Mouse (Mus musculus) limb, embryonic 15.5 days (tissue): ENCODE measurements around the gene Zfp53. TPM values are rescaled to one million over a fixed set of nuclear protein-coding genes. Genes with fewer than 3 reads are reported as not detected.

Experiments
- ATAC-seq: fragments of 200-750 bp; cut with Nextera tagmentation; 2 replicates; pipeline ENCODE4 v1.8.0; 2017; ENCODE audit warnings: low read depth, moderate TSS enrichment; ENCODE audit not compliant: insufficient number of reproducible peaks, low FRiP score, low TSS enrichment
- H3K27ac ChIP-seq: fragments of 300-500 bp; sonication (generic); 2 replicates; pipeline ENCODE4 v1.5.1; 2015; ENCODE audit warnings: moderate library complexity, mild to moderate bottlenecking, inconsistent platforms
- H3K27me3 ChIP-seq: fragments of 300-500 bp; sonication (generic); 2 replicates; pipeline ENCODE4 v1.6.1; 2015; ENCODE audit warnings: inconsistent platforms
- H3K36me3 ChIP-seq: fragments of 300-500 bp; sonication (generic); 2 replicates; pipeline ENCODE4 v1.6.1; 2015; ENCODE audit warnings: inconsistent platforms
- H3K4me1 ChIP-seq: fragments of 300-500 bp; sonication (generic); 2 replicates; pipeline ENCODE4 v1.6.1; 2015; ENCODE audit warnings: inconsistent platforms
- H3K4me2 ChIP-seq: fragments of 300-500 bp; sonication (generic); 2 replicates; pipeline ENCODE4 v1.6.1; 2015; ENCODE audit warnings: mild to moderate bottlenecking, inconsistent platforms
- H3K4me3 ChIP-seq: fragments of 300-500 bp; sonication (generic); 2 replicates; pipeline ENCODE4 v1.5.1; 2015; ENCODE audit warnings: mild to moderate bottlenecking, inconsistent platforms
- H3K9ac ChIP-seq: fragments of 300-500 bp; sonication (generic); 2 replicates; pipeline ENCODE4 v1.6.1; 2015; ENCODE audit warnings: inconsistent platforms
- H3K9me3 ChIP-seq: fragments of 300-500 bp; sonication (generic); 2 replicates; pipeline ENCODE4 v1.6.1; 2016; ENCODE audit warnings: inconsistent platforms
- WGBS: fragments of 180-500 bp; shearing (Covaris S2); methylation state at CpG from one replicate; pipeline ENCODE4 v1.1.7; 2015; 5-methylcytosine and 5-hydroxymethylcytosine counted together
- polyA plus RNA-seq: library from polyadenylated mRNA; unstranded; fragments of >200 nt; fragmentation: Nextera tagmentation; extraction: Ambion mirVana; gene quantifications from 2 replicates; pipeline ENCODE4 v1.2.1, GENCODE M21; 2015

Zfp53 gene
- polyA plus RNA-seq, 1 experiment from 2014 or later, result 10.6 TPM

DNA sequence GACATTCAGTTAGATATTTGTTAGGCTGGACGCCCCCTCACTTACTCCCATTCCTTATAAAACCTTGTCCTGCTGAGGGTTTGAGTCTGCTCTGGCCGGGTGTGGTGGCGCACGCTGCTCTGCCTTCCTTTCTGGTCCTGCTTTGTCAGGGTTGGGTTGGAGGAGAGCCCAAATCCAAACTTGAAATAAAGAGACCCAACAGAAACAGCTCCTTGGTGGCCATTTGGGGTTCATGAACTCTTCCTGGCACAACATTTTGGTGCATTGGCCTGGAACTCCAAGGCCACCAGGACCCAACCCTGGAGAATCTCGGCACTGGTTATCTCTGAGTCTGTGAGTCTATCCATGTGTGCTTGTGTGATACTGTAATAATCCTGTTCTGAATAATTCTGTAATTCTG lies 42.8 kb downstream of the Zfp53 start:
- 59% methylated on average over 5 of the region's 5 CpGs for WGBS
- no peak for ATAC-seq
- Histone ChIP-seq H3K9ac (peak overlapping the region; percentile 96; the same call in 1 of the 2 replicates), H3K27ac (peak overlapping the region; percentile 97), H3K9me3 (no peaks in the 10 kb centered on the region), H3K4me3 (peak overlapping the region; percentile 79), H3K27me3 (no peaks in the 10 kb centered on the region), H3K4me2 (peak overlapping the region; percentile 58), H3K4me1 (peaks cover 22% of the 10 kb centered on the region), H3K36me3 (no peaks in the 10 kb centered on the region)

DNA sequence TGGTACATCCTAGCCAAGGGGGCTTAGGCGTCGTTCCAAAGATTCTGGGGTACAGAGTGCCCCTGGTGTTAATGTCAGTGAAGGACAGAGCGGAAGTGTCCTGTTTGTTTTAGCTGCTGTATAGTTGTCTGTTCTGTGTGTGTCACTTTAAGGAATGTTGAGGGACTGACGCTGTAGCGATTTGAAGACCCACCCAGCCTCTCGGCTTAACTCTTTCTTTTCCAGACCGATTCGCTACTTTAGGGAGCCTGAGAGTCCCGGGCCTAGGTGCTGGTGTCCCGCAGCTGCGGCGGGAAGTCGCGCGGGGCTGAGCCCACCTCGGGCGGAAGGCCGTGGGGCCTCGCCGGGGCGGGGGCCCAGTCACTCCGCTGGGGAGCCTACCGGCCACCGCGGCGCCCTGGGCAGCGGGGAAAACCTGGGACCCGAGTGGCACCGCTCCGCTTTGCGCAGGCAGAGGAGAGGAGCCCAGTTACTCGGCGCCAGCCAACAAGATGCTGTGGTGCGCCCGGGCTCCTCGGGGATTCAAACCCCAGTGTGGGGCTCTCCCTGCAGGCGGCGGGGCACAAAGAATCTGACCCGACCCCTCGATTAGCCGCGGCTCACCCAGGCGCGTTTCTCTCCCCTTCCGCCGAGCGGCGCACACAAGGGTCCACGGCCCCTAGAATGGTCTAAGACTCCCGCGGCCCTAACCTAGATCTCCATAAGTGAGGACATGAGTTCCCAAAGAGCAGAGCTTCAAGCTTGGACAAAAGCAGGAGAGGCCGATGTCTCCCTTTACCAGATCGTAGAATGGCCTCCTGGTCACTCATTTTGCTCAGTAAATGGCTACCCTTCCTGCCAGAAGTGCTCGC lies 43.5 kb downstream of the Zfp53 start:
- H3K4me1 ChIP-seq, result peaks cover 22% of the 10 kb centered on the region
- ATAC-seq, result peak; percentile 75
- peak overlapping the region; percentile 97 for H3K27ac ChIP-seq
- no peaks in the 10 kb centered on the region for H3K9me3 ChIP-seq
- no peaks in the 10 kb centered on the region for H3K36me3 ChIP-seq
- H3K4me3 ChIP-seq, result peak overlapping the region; percentile 79
- peak overlapping the region; percentile 58 for H3K4me2 ChIP-seq
- H3K27me3 ChIP-seq, result no peaks in the 10 kb centered on the region
- H3K9ac ChIP-seq, result peak overlapping the region; percentile 96
- under 1% methylated on average over 51 of the region's 54 CpGs for WGBS

DNA sequence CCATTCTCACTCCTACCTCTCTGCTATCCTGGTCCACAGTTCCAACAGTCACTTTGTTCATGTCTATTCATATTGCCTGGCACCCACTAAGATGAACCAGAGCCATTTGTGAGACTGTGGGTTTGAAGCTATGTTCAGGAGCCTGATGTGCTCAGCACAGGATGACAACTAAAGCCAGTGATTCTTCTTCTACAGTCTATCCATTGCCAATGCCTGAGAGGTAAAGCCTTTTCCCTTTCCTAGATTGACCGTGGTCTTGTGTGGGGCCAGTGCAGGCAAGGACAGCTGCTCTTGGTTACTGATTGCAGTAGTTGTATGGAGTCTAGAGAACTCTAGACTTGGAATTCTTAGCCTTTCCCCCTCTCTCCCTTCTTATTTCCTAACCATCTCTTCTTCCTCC lies 45.2 kb downstream of the Zfp53 start:
- H3K9me3 ChIP-seq, result no peaks in the 10 kb centered on the region
- H3K4me3 ChIP-seq, result no peak overlapping the region
- no peak for ATAC-seq
- H3K4me1 ChIP-seq, result peaks cover 22% of the 10 kb centered on the region
- no peak overlapping the region; the same call in 1 of the 2 replicates for H3K27ac ChIP-seq
- 79% methylated on average over 1 of the region's 1 CpGs for WGBS
- H3K36me3 ChIP-seq, result no peaks in the 10 kb centered on the region
- H3K27me3 ChIP-seq, result no peaks in the 10 kb centered on the region
- no peak overlapping the region for H3K4me2 ChIP-seq
- H3K9ac ChIP-seq, result no peak overlapping the region

DNA sequence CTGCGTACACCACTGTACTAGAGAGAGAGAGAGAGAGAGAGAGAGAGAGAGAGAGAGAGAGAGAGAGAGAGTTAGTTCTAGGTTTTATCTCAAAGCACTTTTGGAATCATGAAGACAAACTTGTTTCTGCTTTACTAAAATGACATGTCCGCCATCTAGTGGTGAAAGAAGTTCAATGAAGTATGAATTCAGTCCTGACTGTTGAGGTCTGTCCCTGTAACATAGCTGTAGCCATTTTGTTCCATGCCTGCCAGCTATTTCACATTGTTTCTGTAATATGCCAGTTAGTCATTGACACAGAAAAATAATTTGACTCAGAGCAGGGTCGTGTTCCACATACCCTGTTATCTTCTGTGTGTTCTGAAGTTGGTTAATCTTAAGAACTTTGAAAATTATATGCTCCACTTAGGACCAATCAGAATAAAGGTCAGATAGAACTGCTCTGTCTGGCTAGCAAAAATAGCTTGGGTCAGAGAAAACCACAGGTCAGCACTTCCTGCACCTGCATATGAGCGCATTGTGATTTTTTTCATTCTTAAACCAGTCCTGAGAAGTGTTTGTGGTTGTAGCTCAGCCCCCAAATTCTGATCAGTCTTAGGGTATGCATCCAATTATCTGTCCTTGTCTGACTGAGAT lies 45.8 kb downstream of the Zfp53 start:
- 18% methylated on average over 4 of the region's 4 CpGs for WGBS
- no peak for ATAC-seq
- peak overlapping the region; percentile 75; the same call in 1 of the 2 replicates for H3K27ac ChIP-seq
- H3K9me3 ChIP-seq, result no peaks in the 10 kb centered on the region
- peak overlapping the region; percentile 77 for H3K4me2 ChIP-seq
- H3K27me3 ChIP-seq, result no peaks in the 10 kb centered on the region
- no peak overlapping the region for H3K9ac ChIP-seq
- no peak overlapping the region for H3K4me3 ChIP-seq
- H3K36me3 ChIP-seq, result no peaks in the 10 kb centered on the region
- H3K4me1 ChIP-seq, result peaks cover 22% of the 10 kb centered on the region

- peak; percentile 69 for ATAC-seq
- no peaks in the 10 kb centered on the region for H3K9me3 ChIP-seq
- WGBS, result 3% methylated on average over 21 of the region's 21 CpGs
Measured at GRCm38 (mm10) chr17:21535096-21536001, 46.6 kb downstream of the Zfp53 start, which contains the start of gene Zfp52. Gene Zfp52 (plus strand): TSS chr17:21535539.

DNA sequence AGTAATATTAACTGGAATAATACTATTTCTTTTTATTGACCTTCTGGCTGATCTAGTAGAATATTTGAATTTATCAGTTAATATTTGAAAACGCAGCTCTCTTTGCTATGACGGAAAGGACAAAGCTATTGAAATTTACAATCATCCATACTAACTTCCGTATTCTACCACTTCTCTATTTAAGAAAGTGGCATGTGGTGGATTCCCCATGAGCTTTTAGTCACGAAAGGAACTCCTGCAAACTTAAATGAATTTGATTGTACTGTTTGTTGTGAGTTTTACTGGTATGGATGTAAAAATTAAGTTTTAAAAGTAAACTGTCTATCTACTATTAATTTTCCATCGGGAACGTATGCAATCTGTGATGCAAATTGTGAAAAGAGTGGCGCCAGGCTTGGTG lies 47.3 kb downstream of the Zfp53 start:
- peak overlapping the region; percentile 77 for H3K4me2 ChIP-seq
- H3K9ac ChIP-seq, result peak overlapping the region; percentile 31; the same call in 1 of the 2 replicates
- no peaks in the 10 kb centered on the region for H3K9me3 ChIP-seq
- H3K27me3 ChIP-seq, result no peaks in the 10 kb centered on the region
- WGBS, result 30% methylated on average over 7 of the region's 7 CpGs
- peaks cover 22% of the 10 kb centered on the region for H3K4me1 ChIP-seq
- peak overlapping the region; percentile 59 for H3K4me3 ChIP-seq
- no peak for ATAC-seq
- H3K36me3 ChIP-seq, result no peaks in the 10 kb centered on the region
- H3K27ac ChIP-seq, result peak overlapping the region; percentile 75; the same call in 1 of the 2 replicates

More at GRCm38 (mm10) chr17:21535096-21536001, 46.6 kb downstream of the Zfp53 start, which contains the start of gene Zfp52:
- Histone ChIP-seq H3K27me3 (no peaks in the 10 kb centered on the region), H3K4me1 (peaks cover 22% of the 10 kb centered on the region), H3K27ac (peak within 1 kb of the TSS; percentile 75), H3K36me3 (no peaks in the 10 kb centered on the region), H3K4me2 (peak within 1 kb of the TSS; percentile 77), H3K4me3 (peak within 1 kb of the TSS; percentile 59), H3K9ac (peak within 1 kb of the TSS; percentile 31)

DNA sequence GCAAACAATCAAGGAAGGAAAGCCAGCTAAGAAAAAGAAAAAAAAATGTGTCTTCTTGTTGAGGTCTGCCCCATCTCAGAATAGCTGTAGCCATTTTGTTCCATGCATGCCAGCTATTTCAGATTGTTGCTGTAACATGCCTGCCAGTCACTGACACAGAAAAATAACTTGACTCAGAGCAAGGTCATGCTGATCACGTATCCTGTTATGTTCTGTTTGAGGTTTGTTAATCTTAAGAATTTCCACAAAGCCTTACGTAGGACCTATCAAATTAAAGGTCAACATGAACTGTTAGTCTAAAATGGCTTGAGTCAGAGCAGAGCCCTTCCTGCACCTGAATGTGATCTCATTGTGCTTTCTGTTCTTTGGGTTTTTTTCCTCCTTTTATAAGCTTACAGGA lies 47.9 kb downstream of the Zfp53 start:
- Histone ChIP-seq H3K9ac (no peak overlapping the region), H3K4me1 (peaks cover 18% of the 10 kb centered on the region), H3K9me3 (no peaks in the 10 kb centered on the region), H3K4me3 (no peak overlapping the region), H3K27me3 (no peaks in the 10 kb centered on the region), H3K27ac (no peak overlapping the region), H3K4me2 (0 out of 2 replicates have a peak overlapping the region, but pooled peaks have one; percentile 77), H3K36me3 (no peaks in the 10 kb centered on the region)
- no peak for ATAC-seq
- 77% methylated on average over 2 of the region's 2 CpGs for WGBS

DNA sequence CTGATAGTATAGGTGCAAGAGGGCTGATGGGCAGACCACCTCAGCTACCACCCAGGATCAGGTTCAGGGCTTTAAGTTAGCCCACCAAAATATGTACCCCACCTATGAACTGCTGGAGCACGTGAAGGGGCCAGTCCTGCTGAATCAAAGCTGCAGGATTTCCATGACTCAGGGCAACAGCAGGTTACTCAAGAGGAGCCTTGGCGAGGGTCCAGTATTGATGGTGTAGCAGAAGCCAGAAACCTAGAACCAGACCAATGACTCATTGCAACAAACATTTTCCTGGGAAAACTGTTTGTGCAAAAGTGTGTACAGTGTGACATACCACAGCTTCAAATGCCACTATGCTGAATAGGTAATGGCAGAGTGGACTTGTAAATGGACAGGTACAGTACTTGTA lies 69.0 kb downstream of the Zfp53 start:
- Histone ChIP-seq H3K4me1 (no peaks in the 10 kb centered on the region), H3K36me3 (peaks cover 24% of the 10 kb centered on the region), H3K27me3 (no peaks in the 10 kb centered on the region), H3K9me3 (no peaks in the 10 kb centered on the region), H3K4me3 (no peak overlapping the region), H3K9ac (no peak overlapping the region), H3K4me2 (no peak overlapping the region), H3K27ac (no peak overlapping the region)
- ATAC-seq, result no peak
- WGBS, result 82% methylated on average over 2 of the region's 2 CpGs

Other genes starting within 250 kb of the Zfp53 start
- gene Vmn1r235, start 232.6 kb upstream of the Zfp53 start, polyA plus RNA-seq, result not detected in 2 replicates
- not detected in 2 replicates for gene Vmn1r236, start 206.1 kb upstream of the Zfp53 start, polyA plus RNA-seq
- not detected in 2 replicates for gene Vmn1r237, start 177.1 kb upstream of the Zfp53 start, polyA plus RNA-seq
- 4.2 and 4.6 TPM in 2 replicates for gene Zfp677, start 105.2 kb upstream of the Zfp53 start, polyA plus RNA-seq
- gene Zfp54, start 65.8 kb upstream of the Zfp53 start, polyA plus RNA-seq, result 5.3 and 6.0 TPM in 2 replicates
- gene Zfp51, start 38.6 kb upstream of the Zfp53 start, polyA plus RNA-seq, result 14.6 and 15.6 TPM in 2 replicates
- gene Zfp52, start 46.5 kb downstream of the Zfp53 start, polyA plus RNA-seq, result 5.4 and 5.5 TPM in 2 replicates
- gene Zfp948, start 78.0 kb downstream of the Zfp53 start, polyA plus RNA-seq, result 19.9 and 22.3 TPM in 2 replicates
- 4.9 and 5.1 TPM in 2 replicates for gene Zfp983, start 161.6 kb downstream of the Zfp53 start, polyA plus RNA-seq
- 8.3 and 9.0 TPM in 2 replicates for gene Gm10226, start 202.9 kb downstream of the Zfp53 start, polyA plus RNA-seq
- gene Zfp760, start 218.7 kb downstream of the Zfp53 start, polyA plus RNA-seq, result 9.9 and 11.5 TPM in 2 replicates
- 7.1 and 7.5 TPM in 2 replicates for gene Zfp229, start 241.8 kb downstream of the Zfp53 start, polyA plus RNA-seq